Mouse (Mus musculus): ENCODE data around the gene Klk7. TPM values are rescaled to one million over a fixed set of nuclear protein-coding genes. Genes with fewer than 3 reads are reported as not detected.

Gene Klk7
- polyA plus RNA-seq, 1 experiment: not detected

DNA sequence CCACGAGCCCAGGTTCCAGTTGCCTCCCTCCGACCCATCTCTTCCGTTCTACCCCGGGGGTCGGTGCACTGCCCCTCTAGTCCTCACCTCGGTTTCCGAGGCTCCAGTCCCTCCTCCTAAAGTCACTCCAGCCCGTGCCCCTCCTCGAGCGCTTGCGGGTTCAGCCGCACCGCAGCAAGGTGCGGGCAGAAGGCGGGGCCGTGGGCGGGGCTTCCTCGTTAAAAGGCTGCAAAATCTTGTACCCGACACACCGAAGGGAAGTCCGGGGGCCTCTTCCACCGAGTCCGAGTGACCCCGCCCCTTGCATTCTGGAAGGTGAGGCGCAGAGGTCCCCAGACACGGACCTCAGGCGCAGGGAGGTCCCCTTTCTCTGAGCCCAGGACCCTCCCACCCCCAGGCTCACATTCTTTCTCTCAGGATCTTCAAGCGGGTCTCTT, 13.7 kb upstream of the Klk7 start, which contains the start of gene Klk8:
Gene Klk8, plus strand, starts transcription at position 245 of the 437 bp plus-strand sequence.
- Histone ChIP-seq H3K36me3 (ENCODE audit: control insufficient read depth, insufficient read depth, low read length) (no peaks in the 10 kb centered on the region), H3K27ac (ENCODE audit: insufficient read depth, low read depth, low read length) (no peak within 1 kb of the TSS), H3K4me1 (ENCODE audit: control insufficient read depth, insufficient read depth, low read length) (no peaks in the 10 kb centered on the region), H3K27me3 (replicated peaks; ENCODE audit: control insufficient read depth, insufficient read depth, low read length) (no peaks in the 10 kb centered on the region; the same call in 1 of the 2 replicates), H3K4me3 (ENCODE audit: insufficient read depth, low read depth, low read length) (peak within 1 kb of the TSS; percentile 45)
- peak; percentile 11 for DNase-seq
- TF ChIP-seq CTCF (conservative IDR thresholded peaks at IDR 0.05; ENCODE audit: insufficient read depth, insufficient read length, low read depth, low read length): no peak
- no peak for TF ChIP-seq POLR2A (IDR thresholded peaks at IDR 0.05; ENCODE audit: low read depth, low read length)
- under 1% methylated on average over 28 of the region's 28 CpGs for WGBS

- Histone ChIP-seq H3K36me3 (ENCODE audit: control insufficient read depth, insufficient read depth, low read length) (no peaks in the 10 kb centered on the region), H3K4me1 (ENCODE audit: control insufficient read depth, insufficient read depth, low read length) (no peaks in the 10 kb centered on the region), H3K4me3 (ENCODE audit: insufficient read depth, low read depth, low read length) (peak overlapping the region; percentile 45), H3K27me3 (replicated peaks; ENCODE audit: control insufficient read depth, insufficient read depth, low read length) (no peaks in the 10 kb centered on the region; the same call in 1 of the 2 replicates), H3K27ac (ENCODE audit: insufficient read depth, low read depth, low read length) (no peak overlapping the region)
- 42% methylated on average over 13 of the region's 13 CpGs for WGBS
- TF ChIP-seq POLR2A (IDR thresholded peaks at IDR 0.05; ENCODE audit: low read depth, low read length) (no peak), CTCF (conservative IDR thresholded peaks at IDR 0.05; ENCODE audit: insufficient read depth, insufficient read length, low read depth, low read length) (no peak)
- DNase-seq: peak; percentile 11
Observed at GRCm38 (mm10) chr7:43797844-43798462, 13.1 kb upstream of the Klk7 start.

- Histone ChIP-seq H3K27ac (ENCODE audit: insufficient read depth, low read depth, low read length) (no peak overlapping the region), H3K27me3 (replicated peaks; ENCODE audit: control insufficient read depth, insufficient read depth, low read length) (no peaks in the 10 kb centered on the region), H3K36me3 (ENCODE audit: control insufficient read depth, insufficient read depth, low read length) (no peaks in the 10 kb centered on the region), H3K4me1 (ENCODE audit: control insufficient read depth, insufficient read depth, low read length) (no peaks in the 10 kb centered on the region), H3K4me3 (ENCODE audit: insufficient read depth, low read depth, low read length) (no peak overlapping the region)
- 70% methylated on average over 7 of the region's 7 CpGs for WGBS
- DNase-seq: no peak
- no peak for TF ChIP-seq CTCF (conservative IDR thresholded peaks at IDR 0.05; ENCODE audit: insufficient read depth, insufficient read length, low read depth, low read length)
- TF ChIP-seq POLR2A (IDR thresholded peaks at IDR 0.05; ENCODE audit: low read depth, low read length): no peak
Observed at GRCm38 (mm10) chr7:43799876-43800275, 11.2 kb upstream of the Klk7 start.

DNA sequence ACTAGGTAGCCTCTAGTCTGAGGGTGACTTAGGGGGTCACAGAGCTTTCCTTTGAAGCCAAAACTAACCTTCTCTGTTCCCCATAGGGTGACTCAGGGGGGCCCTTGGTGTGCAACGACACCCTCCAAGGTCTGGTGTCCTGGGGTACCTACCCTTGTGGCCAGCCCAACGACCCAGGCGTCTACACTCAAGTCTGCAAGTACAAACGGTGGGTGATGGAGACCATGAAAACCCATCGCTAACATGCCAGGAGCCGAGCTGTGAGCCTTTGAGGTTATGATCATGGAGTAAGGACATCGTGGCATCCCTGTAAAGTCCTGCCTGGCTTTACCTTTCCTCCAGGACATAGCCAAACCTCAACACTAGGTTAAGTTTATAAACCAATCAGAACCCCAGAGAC, 4.1 kb downstream of the Klk7 start:
- Histone ChIP-seq H3K27ac (ENCODE audit: insufficient read depth, low read depth, low read length) (no peak overlapping the region), H3K36me3 (ENCODE audit: control insufficient read depth, insufficient read depth, low read length) (no peaks in the 10 kb centered on the region), H3K4me1 (ENCODE audit: control insufficient read depth, insufficient read depth, low read length) (no peaks in the 10 kb centered on the region), H3K4me3 (ENCODE audit: insufficient read depth, low read depth, low read length) (no peak overlapping the region), H3K27me3 (replicated peaks; ENCODE audit: control insufficient read depth, insufficient read depth, low read length) (no peaks in the 10 kb centered on the region)
- WGBS: 87% methylated on average over 7 of the region's 7 CpGs
- no peak for DNase-seq
- TF ChIP-seq POLR2A (IDR thresholded peaks at IDR 0.05; ENCODE audit: low read depth, low read length) (no peak), CTCF (conservative IDR thresholded peaks at IDR 0.05; ENCODE audit: insufficient read depth, insufficient read length, low read depth, low read length) (no peak)

- no peaks in the 10 kb centered on the region for H3K36me3 ChIP-seq (ENCODE audit: control insufficient read depth, insufficient read depth, low read length)
- no peak overlapping the region for H3K27ac ChIP-seq (ENCODE audit: insufficient read depth, low read depth, low read length)
- no peak for TF ChIP-seq POLR2A (IDR thresholded peaks at IDR 0.05; ENCODE audit: low read depth, low read length)
- TF ChIP-seq CTCF (conservative IDR thresholded peaks at IDR 0.05; ENCODE audit: insufficient read depth, insufficient read length, low read depth, low read length): no peak
- no peak for DNase-seq
- no peak overlapping the region for H3K4me3 ChIP-seq (ENCODE audit: insufficient read depth, low read depth, low read length)
- H3K4me1 ChIP-seq (ENCODE audit: control insufficient read depth, insufficient read depth, low read length): no peaks in the 10 kb centered on the region
- H3K27me3 ChIP-seq (replicated peaks; ENCODE audit: control insufficient read depth, insufficient read depth, low read length): no peaks in the 10 kb centered on the region
Observed at GRCm38 (mm10) chr7:43816746-43817145, 5.7 kb downstream of the Klk7 start.

DNA sequence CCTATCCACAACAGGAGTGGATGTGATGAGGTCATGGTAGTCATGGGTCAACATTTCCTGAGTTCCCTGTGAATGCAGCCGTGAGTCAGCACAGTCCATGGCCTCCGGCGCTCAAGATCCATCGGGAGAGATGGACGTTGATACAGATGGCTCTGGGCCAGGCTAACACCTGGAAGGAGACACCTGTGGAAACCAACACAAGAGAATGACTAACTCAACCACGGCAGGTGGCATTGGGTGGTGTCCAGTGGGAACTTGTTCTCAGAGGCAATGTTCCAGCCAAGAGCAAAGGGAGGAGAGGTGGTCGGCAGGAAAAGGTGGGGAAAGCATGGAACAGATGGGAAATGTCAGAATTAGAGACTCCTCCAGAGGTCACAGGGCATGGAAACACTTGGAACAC, 10.5 kb downstream of the Klk7 start:
- WGBS: 80% methylated on average over 7 of the region's 7 CpGs
- Histone ChIP-seq H3K27me3 (replicated peaks; ENCODE audit: control insufficient read depth, insufficient read depth, low read length) (no peaks in the 10 kb centered on the region), H3K36me3 (ENCODE audit: control insufficient read depth, insufficient read depth, low read length) (no peaks in the 10 kb centered on the region), H3K4me3 (ENCODE audit: insufficient read depth, low read depth, low read length) (no peak overlapping the region), H3K27ac (ENCODE audit: insufficient read depth, low read depth, low read length) (no peak overlapping the region), H3K4me1 (ENCODE audit: control insufficient read depth, insufficient read depth, low read length) (no peaks in the 10 kb centered on the region)
- TF ChIP-seq CTCF (conservative IDR thresholded peaks at IDR 0.05; ENCODE audit: insufficient read depth, insufficient read length, low read depth, low read length) (no peak), POLR2A (IDR thresholded peaks at IDR 0.05; ENCODE audit: low read depth, low read length) (no peak)
- no peak for DNase-seq

- no peak within 1 kb of the TSS for H3K27ac ChIP-seq (ENCODE audit: insufficient read depth, low read depth, low read length)
- no peaks in the 10 kb centered on the region for H3K27me3 ChIP-seq (replicated peaks; ENCODE audit: control insufficient read depth, insufficient read depth, low read length)
- TF ChIP-seq POLR2A (IDR thresholded peaks at IDR 0.05; ENCODE audit: low read depth, low read length) (no peak), CTCF (conservative IDR thresholded peaks at IDR 0.05; ENCODE audit: insufficient read depth, insufficient read length, low read depth, low read length) (no peak)
- DNase-seq: no peak
- H3K36me3 ChIP-seq (ENCODE audit: control insufficient read depth, insufficient read depth, low read length): no peaks in the 10 kb centered on the region
- H3K4me1 ChIP-seq (ENCODE audit: control insufficient read depth, insufficient read depth, low read length): no peaks in the 10 kb centered on the region
- no peak within 1 kb of the TSS for H3K4me3 ChIP-seq (ENCODE audit: insufficient read depth, low read depth, low read length)
- WGBS: 86% methylated on average over 10 of the region's 10 CpGs
Observed at GRCm38 (mm10) chr7:43824199-43824598, 13.1 kb downstream of the Klk7 start, which contains the start of gene Klk6. Gene Klk6, plus strand, starts transcription at chr7:43824499.

Data from kidney, adult 2 months (tissue).